Mouse (Mus musculus) bone marrow macrophage, adult 2 months (primary cell): ENCODE results near the gene Rbck1. TPM values are rescaled to one million over a fixed set of nuclear protein-coding genes. Genes with fewer than 3 reads are reported as not detected.
"Not testable (repeated sequence)": the region's sequence is repeated elsewhere in the genome, so short reads cannot be mapped to it uniquely, and the experiment has no call there.

ENCODE experiments used
- H3K27ac ChIP-seq: 2 replicates; pipeline ENCODE4 v1.5.1; 2012; ENCODE audit warnings: low read depth, low read length; ENCODE audit not compliant: insufficient read depth
- H3K4me1 ChIP-seq: 2 replicates; pipeline ENCODE4 v1.6.1; 2012; ENCODE audit warnings: low read length; ENCODE audit not compliant: control insufficient read depth, insufficient read depth
- H3K4me3 ChIP-seq: 2 replicates; pipeline ENCODE4 v1.5.1; 2012; ENCODE audit warnings: mild to moderate bottlenecking, low read length, moderate library complexity; ENCODE audit not compliant: insufficient read depth
- CTCF ChIP-seq: IDR thresholded peaks from 2 replicates; pipeline ENCODE4 v1.5.1; 2012; ENCODE audit warnings: low read depth, mild to moderate bottlenecking, low read length, moderate library complexity
- POLR2A ChIP-seq: IDR thresholded peaks from 2 replicates; pipeline ENCODE4 v1.6.1; 2012; ENCODE audit warnings: mild to moderate bottlenecking, low read depth, low read length, borderline replicate concordance
- polyA plus RNA-seq: library from polyadenylated mRNA; stranded (reverse); fragments of >200 nt; gene quantifications from 2 replicates; pipeline ENCODE4 v1.2.4, GENCODE M21; 2012; ENCODE audit not compliant: missing spikeins, insufficient read depth, insufficient read length

Rbck1 gene
- polyA plus RNA-seq, 1 experiment = 57.2 TPM

GRCm38 (mm10) chr2:152360271-152360775 lies 27.9 kb upstream of the Rbck1 start:
- H3K4me1 ChIP-seq = peaks cover 12% of the 10 kb centered on the region
- TF ChIP-seq POLR2A (no peak), CTCF (no peak)
- H3K4me3 ChIP-seq = no peak overlapping the region
- H3K27ac ChIP-seq = no peak overlapping the region

DNA sequence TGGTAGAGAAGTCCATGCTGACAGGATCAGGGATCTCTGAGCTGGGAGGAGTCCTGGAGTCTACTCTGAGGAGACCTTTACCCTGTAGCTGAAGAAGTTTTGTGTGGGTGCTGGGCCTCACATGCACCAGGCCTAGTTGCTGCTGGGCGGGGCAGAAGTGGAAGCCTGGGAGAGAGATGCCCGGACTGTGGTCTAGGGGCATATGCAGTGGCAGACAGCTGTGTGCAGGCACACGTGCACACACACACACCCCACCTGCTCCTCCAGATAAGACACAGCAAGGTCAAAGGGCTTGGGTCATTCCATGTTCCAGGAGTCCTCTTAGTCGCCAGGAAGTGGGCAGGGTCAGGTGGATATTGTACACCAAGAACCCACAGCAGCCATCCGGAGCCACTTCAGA lies 27.2 kb upstream of the Rbck1 start:
- H3K4me1 ChIP-seq = peaks cover 12% of the 10 kb centered on the region
- no peak overlapping the region for H3K4me3 ChIP-seq
- H3K27ac ChIP-seq = no peak overlapping the region
- no peak for TF ChIP-seq POLR2A
- TF ChIP-seq CTCF = no peak

DNA sequence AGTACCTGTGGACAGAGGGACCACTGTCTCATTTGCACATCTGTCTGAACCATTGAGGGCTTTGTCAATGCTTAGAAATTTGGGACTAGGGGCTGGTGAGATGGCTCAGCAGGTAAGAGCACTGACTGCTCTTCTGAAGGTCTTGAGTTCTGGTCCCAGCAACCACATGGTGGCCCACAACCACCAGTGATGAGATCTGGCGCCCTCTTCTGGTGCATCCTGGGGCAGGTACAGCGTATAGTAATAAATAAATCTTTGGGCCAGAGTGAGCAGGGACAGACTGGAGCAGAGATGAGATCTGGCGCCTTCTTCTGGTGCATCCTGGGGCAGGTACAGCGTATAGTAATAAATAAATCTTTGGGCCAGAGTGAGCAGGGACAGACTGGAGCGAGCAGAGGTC lies 26.5 kb upstream of the Rbck1 start:
- H3K4me3 ChIP-seq, H3K27ac ChIP-seq: not testable (repeated sequence)
- peaks cover 12% of the 10 kb centered on the region for H3K4me1 ChIP-seq

- TF ChIP-seq CTCF (no peak), POLR2A (no peak)
- H3K27ac ChIP-seq = no peak overlapping the region
- no peak overlapping the region for H3K4me3 ChIP-seq
- peaks cover 8% of the 10 kb centered on the region for H3K4me1 ChIP-seq
Observed at GRCm38 (mm10) chr2:152357254-152357653, 24.8 kb upstream of the Rbck1 start.

- no peak overlapping the region for H3K4me3 ChIP-seq
- no peak overlapping the region for H3K27ac ChIP-seq
- peaks cover 25% of the 10 kb centered on the region for H3K4me1 ChIP-seq
- no peak for TF ChIP-seq POLR2A
- TF ChIP-seq CTCF = no peak
Observed at GRCm38 (mm10) chr2:152349842-152350540, 17.5 kb upstream of the Rbck1 start.

DNA sequence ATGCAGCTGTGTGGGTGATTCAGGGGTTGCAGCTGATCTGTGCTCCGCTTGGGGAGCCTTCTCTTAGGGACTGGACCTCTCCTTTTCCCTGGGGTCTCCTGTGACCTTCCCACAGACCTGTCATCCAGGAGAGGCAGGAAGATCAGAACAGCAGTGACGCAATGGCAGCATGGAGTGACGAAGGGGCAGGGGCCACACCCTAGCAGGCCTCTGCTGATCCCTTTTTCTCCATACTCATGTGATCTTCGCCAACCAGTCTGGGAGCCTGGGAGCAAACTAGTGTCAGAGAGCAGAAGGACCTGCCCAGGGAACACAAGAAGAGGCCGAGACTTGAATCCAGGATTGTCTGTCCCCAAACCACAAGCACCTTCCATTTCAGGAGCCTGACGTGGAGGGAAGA lies 16.8 kb upstream of the Rbck1 start:
- Histone ChIP-seq H3K27ac (no peak overlapping the region), H3K4me3 (no peak overlapping the region), H3K4me1 (peaks cover 30% of the 10 kb centered on the region)
- TF ChIP-seq POLR2A = no peak
- no peak for TF ChIP-seq CTCF

GRCm38 (mm10) chr2:152347722-152348121 lies 15.3 kb upstream of the Rbck1 start:
- no peak for TF ChIP-seq POLR2A
- no peak for TF ChIP-seq CTCF
- peaks cover 31% of the 10 kb centered on the region for H3K4me1 ChIP-seq
- no peak overlapping the region for H3K4me3 ChIP-seq
- no peak overlapping the region for H3K27ac ChIP-seq

DNA sequence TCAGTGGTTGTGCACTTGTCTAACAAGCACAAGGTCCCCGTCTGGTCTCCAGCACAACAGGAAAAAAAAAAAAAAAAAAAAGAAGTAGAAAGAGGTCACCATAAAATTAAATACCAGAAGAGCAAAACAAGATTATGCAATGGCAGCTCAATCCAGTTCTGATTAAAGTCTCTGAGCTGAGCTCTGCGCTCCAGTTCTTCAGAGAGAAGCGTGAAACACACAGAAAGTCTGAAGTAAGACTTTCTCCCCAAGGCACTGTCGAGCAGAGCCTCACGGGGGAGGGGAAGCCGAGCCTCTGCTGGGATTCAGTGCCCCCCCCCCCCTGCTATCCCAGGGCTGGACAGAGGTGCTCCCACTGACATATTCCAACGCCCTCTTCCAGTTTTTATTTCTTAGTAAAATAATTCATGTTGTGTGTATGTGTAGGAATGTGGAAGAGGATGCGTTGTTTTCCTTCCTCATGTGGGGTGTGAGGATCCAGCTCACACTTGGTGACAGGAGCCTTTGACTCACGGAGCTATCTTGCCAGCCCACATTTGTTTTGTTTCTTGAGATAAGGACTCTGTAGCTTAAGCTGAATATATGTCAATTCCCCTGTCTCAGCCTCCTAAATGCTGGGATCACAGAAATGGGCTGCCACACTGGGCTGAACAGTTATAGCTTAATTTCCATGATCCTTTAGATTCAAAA lies 14.5 kb upstream of the Rbck1 start:
- Histone ChIP-seq H3K4me3 (no peak overlapping the region), H3K27ac (0 out of 2 replicates have a peak overlapping the region, but pooled peaks have one; percentile 14), H3K4me1 (peaks cover 31% of the 10 kb centered on the region)
- TF ChIP-seq POLR2A = no peak
- no peak for TF ChIP-seq CTCF

DNA sequence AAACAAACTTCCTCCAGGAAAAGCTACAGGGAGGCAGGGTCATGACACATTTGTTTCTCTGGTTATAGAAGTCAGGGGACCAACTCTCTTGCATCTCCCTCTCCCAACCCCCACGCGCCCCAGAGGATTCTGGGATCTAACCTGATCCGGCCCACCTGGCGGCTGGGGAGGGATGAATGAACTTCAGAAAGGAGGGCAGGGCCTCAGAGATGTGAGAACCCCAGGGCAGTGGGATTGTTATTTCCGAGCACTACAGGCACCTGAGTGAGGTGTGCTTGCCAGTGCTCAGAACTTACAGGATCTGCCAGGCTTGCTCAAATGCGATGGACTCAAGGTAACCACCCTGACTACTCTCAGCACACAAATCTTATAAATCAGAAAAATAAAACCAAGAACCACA lies 12.9 kb upstream of the Rbck1 start:
- Histone ChIP-seq H3K4me3 (no peak overlapping the region), H3K4me1 (peaks cover 31% of the 10 kb centered on the region), H3K27ac (no peak overlapping the region)
- TF ChIP-seq POLR2A (no peak), CTCF (no peak)

DNA sequence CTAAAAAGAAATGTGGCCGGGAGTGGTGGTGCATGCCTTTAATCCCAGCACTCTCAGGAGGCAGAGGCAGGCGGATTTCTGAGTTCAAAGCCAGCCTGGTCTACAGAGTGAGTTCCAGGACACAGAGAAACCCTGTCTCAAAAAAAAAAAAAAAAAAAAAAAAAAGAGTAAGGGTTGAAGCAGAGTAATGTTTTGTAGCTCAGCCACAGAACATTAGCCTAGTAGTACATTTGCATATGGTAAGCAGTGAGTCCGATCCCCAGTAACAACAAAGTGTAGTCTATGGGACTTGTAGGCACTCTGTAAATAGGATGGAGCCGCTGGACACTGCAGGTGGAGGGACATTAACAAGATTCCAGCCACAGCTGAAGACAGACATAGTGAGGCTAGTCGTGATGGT lies 12.5 kb upstream of the Rbck1 start:
- Histone ChIP-seq H3K4me3 (no peak overlapping the region), H3K4me1 (peaks cover 29% of the 10 kb centered on the region), H3K27ac (no peak overlapping the region)
- TF ChIP-seq POLR2A = no peak
- no peak for TF ChIP-seq CTCF
